16 mouse cellular contexts compared by ENCODE assay signal in genomic region chrX:99059119-99059518, GRCm38 (mm10). TPM values are rescaled to one million over a fixed set of nuclear protein-coding genes. Genes with fewer than 3 reads are reported as not detected.
DNase-seq lines count a peak whose midpoint lies in the region; ATAC-seq and TF ChIP-seq lines count a peak whose summit lies in the region.
"Had no signal": no experiment of that assay in that cellular context is flagged by ENCODE, and none has a peak within 500 bp of the region (broad histone marks: within the 10 kb centered on the region; RNA-seq: fewer than 3 reads in every experiment).

No protein-coding gene starts in this region.

- TF ChIP-seq EP300 in ES-Bruce4 (IDR thresholded peaks at IDR 0.05; ENCODE audit: insufficient read depth, low read depth, low read length), result no peak

- H3K4me2 ChIP-seq in kidney, postnatal 0 days (ENCODE audit: low read length), result no peak overlapping the region
- no peak overlapping the region for H3K4me2 ChIP-seq in kidney, embryonic 16.5 days (replicated peaks; ENCODE audit: low read depth, low read length)
- H3K4me2 ChIP-seq in embryonic facial prominence, embryonic 14.5 days (ENCODE audit: low read depth, low read length), result no peak overlapping the region
- H3K4me2 ChIP-seq: forebrain, embryonic 13.5 days; heart, embryonic 13.5 days; neural tube, embryonic 12.5 days had no signal

- H3K27me3 ChIP-seq in kidney, postnatal 0 days (ENCODE audit: insufficient read depth, low read length), result no peaks in the 10 kb centered on the region
- H3K27me3 ChIP-seq in kidney, embryonic 16.5 days (ENCODE audit: insufficient read depth, low read length), result peaks cover 13% of the 10 kb centered on the region; the same call in 1 of the 2 replicates
- no peaks in the 10 kb centered on the region; the same call in 1 of the 2 replicates for H3K27me3 ChIP-seq in ES-Bruce4 (ENCODE audit: control insufficient read depth, insufficient read depth, low read length, poor library complexity, severe bottlenecking)
- H3K27me3 ChIP-seq in embryonic facial prominence, embryonic 14.5 days (replicated peaks; ENCODE audit: control insufficient read depth, insufficient read depth, low read length), result 0 out of 2 replicates have a peak, but pooled peaks cover under 1% of the 10 kb centered on the region
- H3K27me3 ChIP-seq: forebrain, embryonic 13.5 days; neural tube, embryonic 12.5 days had no signal

- no peaks in the 10 kb centered on the region for H3K4me1 ChIP-seq in kidney, postnatal 0 days (replicated peaks; ENCODE audit: insufficient read depth, low read length)
- no peaks in the 10 kb centered on the region for H3K4me1 ChIP-seq in kidney, embryonic 16.5 days (ENCODE audit: insufficient read depth, low read length)
- H3K4me1 ChIP-seq in ES-Bruce4 (ENCODE audit: control insufficient read depth, insufficient read depth, low read length), result peaks cover 2% of the 10 kb centered on the region
- no peaks in the 10 kb centered on the region for H3K4me1 ChIP-seq in embryonic facial prominence, embryonic 14.5 days (ENCODE audit: control insufficient read depth, insufficient read depth, low read length)
- H3K4me1 ChIP-seq: forebrain, embryonic 13.5 days; neural tube, embryonic 12.5 days had no signal

- no peaks in the 10 kb centered on the region for H3K36me3 ChIP-seq in kidney, postnatal 0 days (ENCODE audit: insufficient read depth, low read length)
- no peaks in the 10 kb centered on the region for H3K36me3 ChIP-seq in kidney, embryonic 16.5 days (ENCODE audit: insufficient read depth, low read length)
- no peaks in the 10 kb centered on the region for H3K36me3 ChIP-seq in ES-Bruce4 (ENCODE audit: control insufficient read depth, insufficient read depth, low read length, poor library complexity, severe bottlenecking)
- H3K36me3 ChIP-seq in embryonic facial prominence, embryonic 14.5 days (ENCODE audit: control insufficient read depth, insufficient read depth, low read length), result no peaks in the 10 kb centered on the region
- H3K36me3 ChIP-seq: neural tube, embryonic 12.5 days had no signal

- no peak overlapping the region for H3K9ac ChIP-seq in kidney, postnatal 0 days (ENCODE audit: low read depth, low read length)
- no peak overlapping the region for H3K9ac ChIP-seq in kidney, embryonic 16.5 days (replicated peaks; ENCODE audit: low read length)
- no peak overlapping the region for H3K9ac ChIP-seq in ES-Bruce4 (ENCODE audit: low read depth, poor library complexity, severe bottlenecking)
- H3K9ac ChIP-seq in embryonic facial prominence, embryonic 14.5 days (ENCODE audit: low read depth, low read length), result no peak overlapping the region
- H3K9ac ChIP-seq: forebrain, embryonic 13.5 days; heart, embryonic 13.5 days; neural tube, embryonic 12.5 days had no signal

- H3K9me3 ChIP-seq in kidney, postnatal 0 days (replicated peaks; ENCODE audit: low read length), result no peaks in the 10 kb centered on the region
- H3K9me3 ChIP-seq in kidney, embryonic 16.5 days (ENCODE audit: low read length), result peaks cover 2% of the 10 kb centered on the region; the same call in 1 of the 2 replicates
- H3K9me3 ChIP-seq in ES-Bruce4 (replicated peaks; ENCODE audit: control insufficient read depth, insufficient read depth, low read length, poor library complexity, severe bottlenecking), result no peaks in the 10 kb centered on the region
- 0 out of 2 replicates have a peak, but pooled peaks cover 3% of the 10 kb centered on the region for H3K9me3 ChIP-seq in embryonic facial prominence, embryonic 14.5 days (ENCODE audit: control insufficient read depth, low read length)
- H3K9me3 ChIP-seq: neural tube, embryonic 12.5 days had no signal

- peak; percentile 60 for TF ChIP-seq CTCF in kidney, postnatal 0 days (IDR thresholded peaks at IDR 0.05; ENCODE audit: low read depth)
- peak; percentile 10 for TF ChIP-seq CTCF in ES-Bruce4 (IDR thresholded peaks at IDR 0.05; ENCODE audit: low read depth, low read length)

- WGBS in kidney, postnatal 0 days, result 43% methylated on average over 4 of the region's 4 CpGs
- WGBS in kidney, embryonic 16.5 days, result 43% methylated on average over 4 of the region's 4 CpGs
- 46% methylated on average over 4 of the region's 4 CpGs for WGBS in embryonic facial prominence, embryonic 14.5 days

- no peak overlapping the region for H3K4me3 ChIP-seq in kidney, postnatal 0 days (replicated peaks; ENCODE audit: low read depth, low read length)
- H3K4me3 ChIP-seq in kidney, embryonic 16.5 days (ENCODE audit: low read length), result no peak overlapping the region
- no peak overlapping the region for H3K4me3 ChIP-seq in ES-Bruce4 (ENCODE audit: low read depth, low read length)
- H3K4me3 ChIP-seq in embryonic facial prominence, embryonic 14.5 days (ENCODE audit: low read depth, low read length), result no peak overlapping the region
- H3K4me3 ChIP-seq: forebrain, embryonic 13.5 days; heart, embryonic 13.5 days; neural tube, embryonic 12.5 days had no signal

- no peak for ATAC-seq in kidney, postnatal 0 days (replicated peaks; ENCODE audit: low FRiP score, low read depth)
- no peak for ATAC-seq in kidney, embryonic 16.5 days (ENCODE audit: low FRiP score, low TSS enrichment)
- no peak for ATAC-seq in embryonic facial prominence, embryonic 14.5 days (ENCODE audit: low read depth)
- ATAC-seq: forebrain, embryonic 13.5 days; Patski had no signal

- no peak for TF ChIP-seq POLR2A in ES-Bruce4 (IDR thresholded peaks at IDR 0.05; ENCODE audit: insufficient read depth, low read length)

- H3K27ac ChIP-seq in kidney, postnatal 0 days, result no peak overlapping the region
- no peak overlapping the region for H3K27ac ChIP-seq in kidney, embryonic 16.5 days (ENCODE audit: low read length)
- H3K27ac ChIP-seq in ES-Bruce4 (ENCODE audit: insufficient read depth, low read length), result no peak overlapping the region
- no peak overlapping the region for H3K27ac ChIP-seq in embryonic facial prominence, embryonic 14.5 days (replicated peaks; ENCODE audit: low read depth, low read length)
- H3K27ac ChIP-seq: forebrain, embryonic 13.5 days; heart, embryonic 13.5 days; macrophage; neural tube, embryonic 12.5 days had no signal

- peak; percentile 56 for DNase-seq in kidney, postnatal 0 days (ENCODE audit: low spot score)
- peak; percentile 36 for DNase-seq in 416B (ENCODE audit: low read depth)
- peak; percentile 17 for DNase-seq in embryonic facial prominence, embryonic 14.5 days (ENCODE audit: low spot score)
- DNase-seq in thymus, postnatal 36 days, result no peak
- DNase-seq in urinary bladder, postnatal 25 days (ENCODE audit: low spot score), result no peak
- DNase-seq: cerebellum, postnatal 36 days; kidney, adult 11 months; right cerebral cortex, postnatal 25 days; thymus, adult 18-20 months had no signal

RNA-seq across cellular contexts. Expression of gene Stard8, which starts 56.1 kb away (rescaled TPM):
- polyA plus RNA-seq in kidney, postnatal 0 days (2015; fragmentation: Nextera tagmentation; extraction: Ambion mirVana), result 18.5 and 20.4 TPM in 2 replicates
- 19.0 and 20.3 TPM in 2 replicates for polyA plus RNA-seq in kidney, embryonic 16.5 days (2015; fragmentation: Nextera tagmentation; extraction: Ambion mirVana)
- 24.5 and 24.8 TPM in 2 replicates for polyA plus RNA-seq in ES-Bruce4 (2011; ENCODE audit: insufficient read depth, insufficient read length, low read depth, missing spikeins)
- polyA plus RNA-seq in embryonic facial prominence, embryonic 14.5 days (2014; fragmentation: Nextera tagmentation; extraction: Ambion mirVana), result 8.9 and 10.6 TPM in 2 replicates

Comparison
In these comparisons a context has a peak if more than half of its experiments do, and no peak if none do; other contexts are left out.
1. DNase-seq: peak in kidney, postnatal 0 days (single experiment), 416B (single experiment) and embryonic facial prominence, embryonic 14.5 days (single experiment); none in thymus, postnatal 36 days (0 of 2) and urinary bladder, postnatal 25 days (single experiment).